Mouse (Mus musculus) T-cell, adult 2 months (primary cell): ENCODE data around the gene Gm3486.
"Not testable (repeated sequence)": the region's sequence is repeated elsewhere in the genome, so short reads cannot be mapped to it uniquely, and the experiment has no call there.

ENCODE experiments used
- DNase-seq: peaks from one replicate; pipeline ENCODE4 v3.0.0; 2022; ENCODE audit warnings: low spot score

Gm3486 gene

DNA sequence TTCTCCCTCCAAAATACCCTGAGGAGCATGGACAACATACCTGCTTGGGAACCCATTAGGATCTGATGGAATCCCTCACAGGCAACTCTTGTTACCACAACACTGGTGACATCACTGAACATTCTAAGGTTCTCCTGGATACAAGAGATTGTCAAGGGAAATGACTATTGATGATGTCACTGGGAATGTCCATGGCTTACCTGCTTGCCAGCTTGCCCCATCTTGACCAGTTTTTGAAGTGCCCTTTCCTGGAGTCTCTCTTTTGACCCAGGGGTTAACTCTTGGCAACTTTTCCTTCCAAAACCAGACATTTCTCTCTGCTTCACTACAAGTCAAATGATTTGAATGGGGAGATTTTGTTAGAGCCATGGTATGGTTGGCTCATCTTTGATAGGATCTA, at the start of gene Gm3486:
TSS of gene Gm3486 (minus strand) at position 101 of the 400 bp plus-strand sequence.
- DNase-seq: not testable (repeated sequence)

DNA sequence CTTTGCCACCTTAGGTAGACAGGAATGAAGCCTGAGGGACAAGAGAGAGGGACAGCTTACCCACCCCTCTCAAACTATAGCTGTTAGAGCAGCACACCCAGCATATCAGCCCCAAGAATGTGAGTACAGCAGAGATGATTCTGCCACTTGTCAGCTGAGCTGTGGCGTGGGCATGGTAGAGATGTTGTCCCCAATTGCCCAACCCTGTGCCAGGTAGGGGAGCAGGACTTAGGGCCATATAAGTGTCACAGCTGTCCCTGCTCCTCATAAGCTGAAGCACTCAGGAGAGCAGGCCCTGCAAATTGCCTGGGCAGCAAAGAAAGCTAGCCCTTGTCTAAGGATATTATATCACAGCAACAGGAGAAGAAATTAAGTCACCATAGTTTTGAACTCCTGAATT, 35.4 kb upstream of the Gm3486 start:
- DNase-seq: not testable (repeated sequence)

DNA sequence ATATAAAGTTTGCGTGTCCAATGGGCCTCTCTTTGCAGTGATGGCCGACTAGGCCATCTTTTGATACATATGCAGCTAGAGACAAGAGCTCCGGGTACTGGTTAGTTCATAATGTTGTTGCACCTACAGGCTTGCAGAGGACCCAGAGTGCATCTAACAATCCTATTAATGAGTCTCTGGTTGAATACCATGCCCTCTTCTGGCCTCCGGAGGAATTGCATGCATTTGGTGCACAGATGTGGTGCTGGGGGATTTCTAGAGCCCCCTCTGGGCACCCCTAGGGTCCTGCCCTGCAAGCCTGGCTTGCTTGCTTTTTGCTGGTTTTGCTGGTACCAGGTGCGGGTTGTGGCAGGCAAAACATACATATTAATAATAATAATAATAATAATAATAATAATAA, 31.4 kb upstream of the Gm3486 start:
- DNase-seq: not testable (repeated sequence)

DNA sequence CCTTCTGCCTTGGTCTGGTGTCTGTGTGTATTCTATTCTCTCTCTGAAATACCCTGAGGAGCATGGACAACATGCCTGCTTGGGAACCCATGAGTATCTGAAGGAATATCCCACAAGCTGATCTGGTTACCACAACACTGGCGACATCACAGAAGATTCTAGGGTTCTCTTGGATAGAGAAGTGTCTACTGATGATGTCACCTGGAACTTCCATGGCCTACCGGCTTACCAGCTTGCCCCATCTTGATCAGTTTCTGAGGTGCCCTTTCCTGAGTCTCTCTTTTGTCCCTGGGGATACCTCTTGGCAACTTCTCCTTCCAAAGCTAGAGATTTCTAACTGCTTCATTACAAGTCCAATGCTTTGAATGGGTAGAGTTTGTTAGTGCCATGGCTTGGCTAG, 35.9 kb downstream of the Gm3486 start, which contains the start of gene Gm7954:
TSS of gene Gm7954 (minus strand) at position 101 of the 400 bp plus-strand sequence.
- DNase-seq: not testable (repeated sequence)
